Mouse (Mus musculus) small intestine, adult 2 months (tissue): ENCODE measurements around the gene Tnni1. TPM values are rescaled to one million over a fixed set of nuclear protein-coding genes. Genes with fewer than 3 reads are reported as not detected.

Experiments
- H3K27ac ChIP-seq: fragments of 200-500 bp; 2 replicates; pipeline ENCODE4 v1.5.1; 2012; ENCODE audit warnings: low read depth, low read length, control low read depth, inconsistent platforms; ENCODE audit not compliant: insufficient read depth
- H3K27me3 ChIP-seq: fragments of 200-500 bp; 2 replicates; pipeline ENCODE4 v1.6.1; 2012; ENCODE audit warnings: mild to moderate bottlenecking, moderate library complexity, low read length, inconsistent platforms; ENCODE audit not compliant: control insufficient read depth, insufficient read depth
- H3K36me3 ChIP-seq: fragments of 200-500 bp; 2 replicates; pipeline ENCODE4 v1.6.1; 2012; ENCODE audit warnings: mild to moderate bottlenecking, low read length, control low read depth, inconsistent platforms; ENCODE audit not compliant: control insufficient read depth, insufficient read depth
- H3K4me1 ChIP-seq: fragments of 200-500 bp; 2 replicates; pipeline ENCODE4 v1.6.1; 2012; ENCODE audit warnings: low read length, inconsistent platforms, mixed read lengths; ENCODE audit not compliant: control insufficient read depth, insufficient read depth, insufficient read length
- H3K4me3 ChIP-seq: fragments of 200-500 bp; 2 replicates; pipeline ENCODE4 v1.5.1; 2012; ENCODE audit warnings: low read depth, mild to moderate bottlenecking, control low read depth, inconsistent platforms, low read length, moderate library complexity
- CTCF ChIP-seq: fragments of 200-500 bp; IDR thresholded peaks from 2 replicates; pipeline ENCODE4 v1.5.1; 2012; ENCODE audit warnings: low read depth, mild to moderate bottlenecking, control low read depth, inconsistent platforms, low read length, moderate library complexity, mixed read lengths; ENCODE audit not compliant: insufficient replicate concordance, insufficient read length; ENCODE audit errors: extremely low read depth
- POLR2A ChIP-seq: fragments of 200-500 bp; IDR thresholded peaks from 2 replicates; pipeline ENCODE4 v1.6.1; 2012; ENCODE audit warnings: low read depth, mild to moderate bottlenecking, control low read depth, inconsistent platforms, low read length, moderate library complexity
- WGBS: fragments of 180-500 bp; shearing (Covaris S2); methylation state at CpG from one replicate; pipeline ENCODE4 v1.1.7; 2018; 5-methylcytosine and 5-hydroxymethylcytosine counted together
- polyA plus RNA-seq: library from polyadenylated mRNA; depleted of rRNA; stranded (reverse); fragments of >200 nt; gene quantifications from 2 replicates; pipeline ENCODE4 v1.2.3, GENCODE M21; 2012

The Tnni1 gene
- polyA plus RNA-seq, 1 experiment: 0.42 TPM

- WGBS: 64% methylated on average over 4 of the region's 4 CpGs
- no peak for TF ChIP-seq CTCF
- no peak for TF ChIP-seq POLR2A
- H3K27ac ChIP-seq: no peak overlapping the region
- H3K4me1 ChIP-seq: peaks cover 5% of the 10 kb centered on the region
- no peaks in the 10 kb centered on the region for H3K36me3 ChIP-seq
- H3K27me3 ChIP-seq: no peaks in the 10 kb centered on the region
- H3K4me3 ChIP-seq: no peak overlapping the region
Measured at GRCm38 (mm10) chr1:135780649-135781048, 1.4 kb downstream of the Tnni1 start.

- Histone ChIP-seq H3K27ac (no peak overlapping the region), H3K4me1 (peaks cover 5% of the 10 kb centered on the region), H3K4me3 (no peak overlapping the region), H3K36me3 (no peaks in the 10 kb centered on the region), H3K27me3 (no peaks in the 10 kb centered on the region)
- WGBS: 16% methylated on average over 13 of the region's 13 CpGs
- TF ChIP-seq CTCF (peak; percentile 89), POLR2A (no peak)
Measured at GRCm38 (mm10) chr1:135781220-135781619, 2.0 kb downstream of the Tnni1 start.

- Histone ChIP-seq H3K36me3 (no peaks in the 10 kb centered on the region), H3K27ac (no peak overlapping the region), H3K27me3 (no peaks in the 10 kb centered on the region), H3K4me3 (no peak overlapping the region), H3K4me1 (peaks cover 5% of the 10 kb centered on the region)
- TF ChIP-seq CTCF (no peak), POLR2A (no peak)
- 66% methylated on average over 10 of the region's 10 CpGs for WGBS
Measured at GRCm38 (mm10) chr1:135782816-135783215, 3.6 kb downstream of the Tnni1 start.

- no peaks in the 10 kb centered on the region for H3K27me3 ChIP-seq
- TF ChIP-seq CTCF: peak; percentile 63; the same call in 1 of the 2 replicates
- TF ChIP-seq POLR2A: no peak
- no peaks in the 10 kb centered on the region for H3K36me3 ChIP-seq
- 43% methylated on average over 3 of the region's 3 CpGs for WGBS
- H3K4me1 ChIP-seq: peaks cover 10% of the 10 kb centered on the region
- H3K27ac ChIP-seq: 0 out of 2 replicates have a peak overlapping the region, but pooled peaks have one; percentile 20
- no peak overlapping the region for H3K4me3 ChIP-seq
Measured at GRCm38 (mm10) chr1:135787799-135788198, 8.6 kb downstream of the Tnni1 start.

GRCm38 (mm10) chr1:135788708-135789107 is 9.5 kb downstream of the Tnni1 start:
- H3K36me3 ChIP-seq: no peaks in the 10 kb centered on the region
- H3K4me3 ChIP-seq: no peak overlapping the region
- 9% methylated on average over 10 of the region's 10 CpGs for WGBS
- peaks cover 14% of the 10 kb centered on the region for H3K4me1 ChIP-seq
- no peaks in the 10 kb centered on the region for H3K27me3 ChIP-seq
- TF ChIP-seq POLR2A (no peak; the same call in 1 of the 2 replicates), CTCF (peak; percentile 47; the same call in 1 of the 2 replicates)
- H3K27ac ChIP-seq: no peak overlapping the region

GRCm38 (mm10) chr1:135789815-135790214 is 10.6 kb downstream of the Tnni1 start:
- Histone ChIP-seq H3K27me3 (no peaks in the 10 kb centered on the region), H3K4me3 (no peak overlapping the region), H3K36me3 (no peaks in the 10 kb centered on the region), H3K27ac (no peak overlapping the region), H3K4me1 (peaks cover 19% of the 10 kb centered on the region)
- TF ChIP-seq POLR2A: no peak
- TF ChIP-seq CTCF: peak; percentile 88; the same call in 1 of the 2 replicates
- 15% methylated on average over 5 of the region's 5 CpGs for WGBS

GRCm38 (mm10) chr1:135792143-135792939 is 13.1 kb downstream of the Tnni1 start:
- TF ChIP-seq CTCF (no peak), POLR2A (no peak)
- no peak overlapping the region for H3K27ac ChIP-seq
- no peaks in the 10 kb centered on the region for H3K27me3 ChIP-seq
- H3K4me1 ChIP-seq: peaks cover 35% of the 10 kb centered on the region
- WGBS: 71% methylated on average over 13 of the region's 13 CpGs
- no peaks in the 10 kb centered on the region for H3K36me3 ChIP-seq
- H3K4me3 ChIP-seq: no peak overlapping the region
